Mouse (Mus musculus) heart, embryonic 16.5 days (tissue): ENCODE data around the gene Pld6. TPM values are rescaled to one million over a fixed set of nuclear protein-coding genes. Genes with fewer than 3 reads are reported as not detected.
A peak's percentile ranks its signal among the peaks of the same experiment; 100 is the strongest.

ENCODE experiments used
- ATAC-seq: fragments of 200-750 bp; cut with Nextera tagmentation; replicated peaks from 2 replicates; pipeline ENCODE4 v1.8.0; 2017; ENCODE audit warnings: moderate number of reproducible peaks; ENCODE audit not compliant: insufficient read depth, low FRiP score; ENCODE audit errors: extremely low read depth
- H3K27ac ChIP-seq: fragments of 300-500 bp; sonication (generic); 2 replicates; pipeline ENCODE4 v1.5.1; 2014; ENCODE audit warnings: mild to moderate bottlenecking, low read length, control low read depth, moderate library complexity
- H3K27me3 ChIP-seq: fragments of 300-500 bp; sonication (generic); 2 replicates; pipeline ENCODE4 v1.6.1; 2014; ENCODE audit warnings: low read length, mixed read lengths; ENCODE audit not compliant: control insufficient read depth, insufficient read depth
- H3K36me3 ChIP-seq: fragments of 300-500 bp; sonication (generic); 2 replicates; pipeline ENCODE4 v1.6.1; 2014; ENCODE audit not compliant: control insufficient read depth, insufficient read depth
- H3K4me1 ChIP-seq: fragments of 300-500 bp; sonication (generic); 2 replicates; pipeline ENCODE4 v1.6.1; 2014; ENCODE audit warnings: low read length, mixed read lengths; ENCODE audit not compliant: control insufficient read depth, insufficient read depth
- H3K4me2 ChIP-seq: fragments of 300-500 bp; sonication (generic); 2 replicates; pipeline ENCODE4 v1.6.1; 2014; ENCODE audit warnings: low read depth, mild to moderate bottlenecking, control low read depth, low read length
- H3K4me3 ChIP-seq: fragments of 300-500 bp; sonication (generic); 2 replicates; pipeline ENCODE4 v1.5.1; 2014; ENCODE audit warnings: mild to moderate bottlenecking, control low read depth, low read length
- H3K9ac ChIP-seq: fragments of 300-500 bp; sonication (generic); 2 replicates; pipeline ENCODE4 v1.6.1; 2014; ENCODE audit warnings: low read length, control low read depth
- H3K9me3 ChIP-seq: fragments of 300-500 bp; sonication (generic); replicated peaks from 2 replicates; pipeline ENCODE4 v1.6.1; 2016; ENCODE audit warnings: low read length; ENCODE audit not compliant: control insufficient read depth
- WGBS: fragments of 180-500 bp; shearing (Covaris S2); extraction: QIAGEN DNeasy Blood & Tissue Kit; methylation state at CpG from one replicate; pipeline ENCODE4 v1.1.7; 2014; 5-methylcytosine and 5-hydroxymethylcytosine counted together
- polyA plus RNA-seq: library from polyadenylated mRNA; unstranded; fragments of >200 nt; fragmentation: Nextera tagmentation; extraction: Ambion mirVana; gene quantifications from 2 replicates; pipeline ENCODE4 v1.2.1, GENCODE M21; 2015

Pld6 gene
- polyA plus RNA-seq, 1 experiment from 2014 or later = 4.8 TPM

DNA sequence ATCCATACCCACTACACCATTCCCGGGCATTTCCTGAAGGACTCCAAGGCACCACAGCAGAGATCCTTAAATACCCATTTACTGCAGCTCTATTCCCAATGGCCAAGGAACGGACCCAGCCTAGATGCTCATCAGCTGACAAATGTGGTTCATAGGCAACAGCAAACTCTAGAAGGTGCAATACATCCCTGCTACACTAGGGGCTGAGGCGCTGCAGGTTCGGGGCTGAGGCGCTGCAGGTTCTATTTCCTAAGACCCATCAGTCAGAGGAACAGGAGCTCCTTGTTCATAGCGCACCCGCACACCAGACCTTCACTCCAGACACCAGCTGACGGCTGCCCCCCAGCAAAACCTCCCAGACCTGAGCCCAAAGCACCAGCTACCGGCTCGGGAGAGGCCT lies 13.0 kb upstream of the Pld6 start:
- no peak overlapping the region for H3K9ac ChIP-seq
- no peak overlapping the region for H3K4me2 ChIP-seq
- H3K36me3 ChIP-seq = peaks cover 77% of the 10 kb centered on the region
- H3K27ac ChIP-seq = no peak overlapping the region
- H3K9me3 ChIP-seq = no peaks in the 10 kb centered on the region
- H3K27me3 ChIP-seq = no peaks in the 10 kb centered on the region
- ATAC-seq = no peak
- no peaks in the 10 kb centered on the region for H3K4me1 ChIP-seq
- H3K4me3 ChIP-seq = no peak overlapping the region
- 92% methylated on average over 10 of the region's 10 CpGs for WGBS

DNA sequence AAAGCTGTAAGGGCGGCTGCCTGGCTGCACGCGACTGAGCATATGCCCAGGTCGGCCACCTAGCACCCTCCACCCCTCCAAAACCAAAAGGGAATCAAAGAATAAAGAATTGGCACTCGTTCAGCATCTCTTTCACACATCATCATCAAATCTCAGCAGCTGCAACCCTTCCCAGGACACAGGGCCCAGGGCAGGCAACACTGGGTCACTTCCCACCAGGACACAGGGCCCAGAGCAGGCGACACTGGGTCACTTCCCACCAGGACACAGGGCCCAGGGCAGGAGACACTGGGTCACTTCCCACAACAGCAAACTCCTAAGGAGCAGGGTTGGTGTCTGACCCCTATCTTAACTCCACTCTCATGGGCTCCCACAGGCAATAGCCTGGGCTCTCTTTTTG lies 5.9 kb upstream of the Pld6 start:
- no peaks in the 10 kb centered on the region for H3K27me3 ChIP-seq
- WGBS = 89% methylated on average over 6 of the region's 6 CpGs
- H3K9ac ChIP-seq = no peak overlapping the region
- no peak overlapping the region for H3K27ac ChIP-seq
- H3K4me2 ChIP-seq = no peak overlapping the region
- no peaks in the 10 kb centered on the region for H3K9me3 ChIP-seq
- H3K36me3 ChIP-seq = peaks cover 60% of the 10 kb centered on the region
- no peak for ATAC-seq
- no peaks in the 10 kb centered on the region for H3K4me1 ChIP-seq
- no peak overlapping the region for H3K4me3 ChIP-seq

DNA sequence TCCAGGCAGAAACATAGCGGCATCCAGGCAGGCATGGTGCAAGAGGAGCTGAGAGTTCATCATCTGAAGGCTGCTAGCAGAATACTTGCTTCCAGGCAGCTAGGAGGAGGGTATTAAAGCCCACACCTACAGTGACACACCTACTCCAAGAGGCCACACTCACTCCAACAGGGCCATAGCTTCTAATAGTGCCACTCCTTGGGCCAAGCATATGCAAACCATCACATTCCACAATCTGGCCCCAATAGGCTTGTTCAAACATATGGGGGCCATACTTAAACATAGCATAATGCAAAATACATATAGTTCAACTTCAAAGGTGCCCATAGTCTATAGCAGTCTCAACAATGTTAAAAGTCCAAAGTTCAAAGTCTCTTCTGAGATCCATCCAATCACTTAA lies 1.9 kb upstream of the Pld6 start:
- WGBS = 86% methylated on average over 1 of the region's 1 CpGs
- Histone ChIP-seq H3K9ac (no peak overlapping the region), H3K27ac (no peak overlapping the region), H3K4me2 (no peak overlapping the region), H3K4me3 (no peak overlapping the region), H3K27me3 (no peaks in the 10 kb centered on the region), H3K9me3 (no peaks in the 10 kb centered on the region), H3K4me1 (peaks cover 12% of the 10 kb centered on the region; the same call in 1 of the 2 replicates), H3K36me3 (peaks cover 27% of the 10 kb centered on the region)
- no peak for ATAC-seq

DNA sequence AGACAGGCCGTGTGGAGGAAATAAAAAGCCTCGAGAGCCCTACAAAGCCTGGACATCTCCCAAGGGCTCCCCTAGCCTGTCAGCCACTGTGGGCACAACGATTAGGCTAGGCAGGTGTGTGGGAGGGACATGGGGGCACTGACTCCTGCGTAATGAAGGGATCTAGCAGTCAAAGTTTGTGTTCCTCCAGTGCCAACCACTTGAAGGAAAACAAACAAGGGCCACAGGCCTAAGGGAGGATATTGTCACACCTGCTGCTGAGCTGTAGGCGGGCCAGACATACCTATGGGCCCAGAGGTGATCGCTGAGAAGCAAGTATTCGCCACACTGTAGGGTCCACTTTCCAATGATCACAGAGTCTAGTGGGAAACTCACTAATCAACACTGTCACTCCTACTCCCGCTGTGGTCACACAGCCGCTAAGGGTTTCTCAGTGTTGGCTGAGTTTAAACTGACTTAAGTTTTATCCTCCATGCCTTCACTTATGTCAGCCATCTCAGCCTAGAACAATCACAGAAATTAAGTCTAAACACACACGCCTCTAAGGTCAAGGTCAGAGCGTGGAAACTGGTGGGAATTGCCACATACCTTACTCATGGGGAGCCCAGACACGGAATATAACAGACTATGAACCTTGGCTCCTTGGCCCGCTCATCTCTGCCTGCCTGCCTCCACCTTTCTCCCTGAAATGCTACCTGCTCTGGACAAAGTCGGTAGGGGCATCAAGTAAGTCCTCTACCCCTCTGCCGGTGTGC lies 824 bp downstream of the Pld6 start:
- H3K9me3 ChIP-seq = no peaks in the 10 kb centered on the region
- peaks cover 15% of the 10 kb centered on the region; the same call in 1 of the 2 replicates for H3K4me1 ChIP-seq
- 48% methylated on average over 15 of the region's 15 CpGs for WGBS
- H3K27ac ChIP-seq = no peak overlapping the region
- H3K27me3 ChIP-seq = no peaks in the 10 kb centered on the region
- ATAC-seq = no peak
- peak overlapping the region; percentile 62 for H3K4me3 ChIP-seq
- peaks cover 3% of the 10 kb centered on the region; the same call in 1 of the 2 replicates for H3K36me3 ChIP-seq
- H3K4me2 ChIP-seq = peak overlapping the region; percentile 95
- H3K9ac ChIP-seq = peak overlapping the region; percentile 68

DNA sequence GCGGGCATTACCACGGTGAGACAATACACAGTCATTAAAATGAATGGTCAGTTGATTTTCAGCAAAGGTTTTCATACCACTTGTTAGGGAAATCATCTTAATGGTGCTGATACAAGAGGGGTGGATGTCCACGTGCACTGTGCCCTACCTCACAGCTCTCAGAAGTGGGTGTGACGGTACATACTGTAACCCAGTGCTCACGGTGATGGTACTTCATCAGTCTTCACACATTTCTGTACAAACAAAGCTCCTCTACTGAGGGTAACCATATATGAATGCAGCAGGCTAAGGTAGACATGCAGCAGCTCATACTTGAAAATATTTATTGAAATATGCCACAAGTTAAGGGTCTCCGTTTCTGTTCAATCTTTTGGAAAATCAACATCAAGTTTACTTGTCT lies 3.9 kb downstream of the Pld6 start:
- H3K9me3 ChIP-seq = no peaks in the 10 kb centered on the region
- H3K27me3 ChIP-seq = no peaks in the 10 kb centered on the region
- H3K27ac ChIP-seq = no peak overlapping the region
- WGBS = 77% methylated on average over 6 of the region's 6 CpGs
- no peak overlapping the region for H3K4me3 ChIP-seq
- H3K36me3 ChIP-seq = no peaks in the 10 kb centered on the region
- H3K4me1 ChIP-seq = peaks cover 22% of the 10 kb centered on the region
- ATAC-seq = no peak
- no peak overlapping the region for H3K4me2 ChIP-seq
- H3K9ac ChIP-seq = no peak overlapping the region

DNA sequence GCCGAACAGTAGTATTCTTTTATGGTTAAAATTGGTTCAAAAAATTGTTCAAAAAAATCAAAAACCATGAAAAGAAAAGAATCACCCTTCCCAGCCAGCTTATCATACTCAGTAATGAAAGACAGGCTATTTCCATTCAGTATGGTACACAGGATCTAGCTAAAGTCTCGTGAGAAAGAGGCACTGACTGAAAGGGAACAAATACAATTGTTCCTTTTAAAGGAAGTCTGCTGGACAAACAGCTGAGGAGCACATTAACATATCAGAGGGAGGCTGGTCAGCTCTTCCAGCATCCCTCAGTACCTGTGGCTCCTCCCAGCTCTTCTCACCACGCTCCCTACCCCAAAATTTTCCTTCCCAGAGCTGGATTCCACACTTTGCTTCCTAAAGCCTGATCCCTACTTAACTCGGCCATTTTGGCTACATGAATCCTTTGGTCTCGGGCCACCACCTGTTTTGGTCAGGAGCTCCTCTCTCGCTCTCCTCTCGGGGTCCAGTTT lies 5.3 kb downstream of the Pld6 start:
- WGBS = 78% methylated on average over 7 of the region's 7 CpGs
- Histone ChIP-seq H3K27ac (no peak overlapping the region), H3K36me3 (peaks cover 8% of the 10 kb centered on the region)

DNA sequence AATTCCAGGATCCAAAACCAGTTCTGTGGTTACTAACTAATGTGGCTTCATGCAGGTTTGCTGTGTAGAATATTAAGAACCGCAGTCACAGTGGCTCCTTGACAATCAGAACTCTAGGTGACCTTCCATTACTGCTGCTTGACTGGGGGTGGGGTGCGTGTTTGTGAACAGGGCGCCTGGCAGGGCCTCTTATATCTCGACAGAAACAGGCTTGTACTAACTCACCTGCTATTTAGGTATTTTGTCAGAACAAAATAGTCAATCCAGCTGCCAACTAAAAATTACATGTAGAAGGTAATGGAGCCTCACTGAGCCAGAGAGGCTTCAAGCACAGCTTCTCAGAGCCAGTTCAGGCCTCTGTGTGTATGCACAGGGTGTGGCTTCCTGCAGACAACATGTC lies 7.2 kb downstream of the Pld6 start:
- ATAC-seq = no peak
- no peak overlapping the region; the same call in 1 of the 2 replicates for H3K27ac ChIP-seq
- no peaks in the 10 kb centered on the region for H3K27me3 ChIP-seq

More for the DNA sequence above, 5.3 kb downstream of the Pld6 start:
- Histone ChIP-seq H3K9ac (no peak overlapping the region), H3K4me1 (peaks cover 16% of the 10 kb centered on the region), H3K27me3 (no peaks in the 10 kb centered on the region), H3K9me3 (no peaks in the 10 kb centered on the region), H3K4me2 (no peak overlapping the region), H3K4me3 (no peak overlapping the region)
- no peak for ATAC-seq

DNA sequence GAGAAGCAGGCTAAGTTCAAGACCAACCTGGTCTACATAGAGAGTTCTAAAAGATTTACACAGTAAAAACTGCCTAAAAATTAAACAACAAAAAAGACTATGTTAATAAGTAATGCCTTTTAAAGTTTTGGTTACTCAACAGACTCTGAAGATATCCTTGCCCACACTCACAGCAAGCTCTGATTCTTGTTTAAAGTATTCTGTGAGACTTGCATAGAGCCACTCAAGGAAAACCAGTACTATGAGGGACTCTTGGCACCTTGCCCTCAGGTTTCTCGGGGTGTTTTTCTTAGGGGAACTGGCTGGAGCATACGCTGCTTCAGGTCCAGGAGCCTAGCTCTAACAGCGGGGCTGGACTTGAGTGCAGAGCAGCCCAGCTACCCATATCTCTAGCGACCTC lies 8.0 kb downstream of the Pld6 start:
- Histone ChIP-seq H3K9ac (no peak overlapping the region), H3K4me2 (no peak overlapping the region), H3K27ac (no peak overlapping the region), H3K36me3 (peaks cover 28% of the 10 kb centered on the region), H3K4me1 (peaks cover 10% of the 10 kb centered on the region), H3K9me3 (no peaks in the 10 kb centered on the region), H3K4me3 (no peak overlapping the region), H3K27me3 (no peaks in the 10 kb centered on the region)
- no peak for ATAC-seq
- 70% methylated on average over 4 of the region's 4 CpGs for WGBS

More for the DNA sequence above, 7.2 kb downstream of the Pld6 start:
- peaks cover 25% of the 10 kb centered on the region for H3K36me3 ChIP-seq
- no peak overlapping the region for H3K4me2 ChIP-seq
- H3K4me3 ChIP-seq = no peak overlapping the region
- WGBS = 58% methylated on average over 4 of the region's 4 CpGs
- no peak overlapping the region for H3K9ac ChIP-seq
- peaks cover 10% of the 10 kb centered on the region for H3K4me1 ChIP-seq
- no peaks in the 10 kb centered on the region for H3K9me3 ChIP-seq

DNA sequence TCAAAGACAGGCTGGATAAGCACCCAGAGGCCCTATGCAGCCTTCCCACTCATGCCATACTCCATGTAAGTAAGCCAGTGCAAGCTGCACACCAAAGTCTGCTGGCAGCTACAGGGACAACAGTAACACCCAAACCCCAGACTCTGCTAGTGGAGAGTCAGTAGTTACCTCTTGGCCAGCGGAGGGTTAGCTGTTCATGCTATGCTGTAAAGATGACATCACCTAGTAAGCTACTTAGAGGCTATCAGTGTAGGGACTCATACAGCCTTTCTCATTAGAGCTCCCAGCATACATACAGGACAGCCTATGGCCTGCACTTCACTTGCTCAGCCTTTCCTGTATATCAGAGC lies 8.6 kb downstream of the Pld6 start:
- ATAC-seq = no peak
- Histone ChIP-seq H3K4me2 (no peak overlapping the region), H3K27me3 (no peaks in the 10 kb centered on the region), H3K4me3 (no peak overlapping the region), H3K36me3 (peaks cover 33% of the 10 kb centered on the region), H3K9ac (no peak overlapping the region), H3K9me3 (no peaks in the 10 kb centered on the region), H3K4me1 (peaks cover 10% of the 10 kb centered on the region), H3K27ac (no peak overlapping the region)
- 54% methylated on average over 1 of the region's 1 CpGs for WGBS
